In the genomic region with DNA sequence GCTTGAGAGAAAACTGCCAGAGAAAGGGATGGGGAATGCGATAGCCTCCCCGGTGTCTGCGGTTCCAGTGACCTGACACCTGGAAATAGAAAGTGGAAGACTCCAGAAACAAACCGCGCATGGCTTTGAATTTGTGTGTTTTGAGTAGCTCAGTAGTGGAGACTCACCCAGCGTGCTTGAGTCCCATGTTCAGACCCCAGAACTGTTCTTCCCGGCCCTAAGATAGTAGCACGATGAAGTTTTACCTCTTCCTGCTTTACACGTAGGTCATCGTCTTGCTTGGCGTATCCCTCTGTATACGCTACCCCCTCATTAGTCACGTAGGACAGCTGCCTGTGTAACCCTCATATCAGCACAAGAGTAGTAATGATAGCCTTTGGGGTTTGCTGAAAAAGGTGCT, we compare ENCODE assay signal across 8 mouse cellular contexts. TPM values are rescaled to one million over a fixed set of nuclear protein-coding genes. Genes with fewer than 3 reads are reported as not detected.
DNase-seq lines count a peak whose midpoint lies in the region; ATAC-seq and TF ChIP-seq lines count a peak whose summit lies in the region.

No protein-coding gene starts in this region.

- WGBS in heart, embryonic 11.5 days (ENCODE audit: insufficient replicate concordance) = 5% methylated on average over 13 of the region's 13 CpGs
- WGBS in forebrain, embryonic 14.5 days = 11% methylated on average over 13 of the region's 13 CpGs
- 1% methylated on average over 13 of the region's 13 CpGs for WGBS in liver, embryonic 14.5 days (ENCODE audit: insufficient replicate concordance)

- peaks cover 25% of the 10 kb centered on the region for H3K4me1 ChIP-seq in heart, embryonic 11.5 days (ENCODE audit: control insufficient read depth, insufficient read depth, low read length)
- H3K4me1 ChIP-seq in E14TG2a.4 (replicated peaks; ENCODE audit: low read depth, low read length) = peaks cover 43% of the 10 kb centered on the region
- peaks cover 14% of the 10 kb centered on the region for H3K4me1 ChIP-seq in forebrain, embryonic 14.5 days (ENCODE audit: control insufficient read depth, insufficient read depth, low read length)
- peaks cover 4 to 15% of the 10 kb centered on the region in 2 experiments for H3K4me1 ChIP-seq in liver, embryonic 14.5 days (replicated peaks; ENCODE audit: control insufficient read depth in 2 of 2, insufficient read depth in 2 of 2, low read length in 1 of 2)

- H3K4me3 ChIP-seq in heart, embryonic 11.5 days (ENCODE audit: low read depth, low read length) = peak overlapping the region; percentile 90
- peak overlapping the region; percentile 93 for H3K4me3 ChIP-seq in E14TG2a.4 (replicated peaks; ENCODE audit: low read length)
- peak overlapping the region; percentile 86 for H3K4me3 ChIP-seq in forebrain, embryonic 14.5 days (ENCODE audit: low read depth, low read length)
- peak overlapping the region; percentile 79 to 97 for H3K4me3 ChIP-seq in liver, embryonic 14.5 days (ENCODE audit: insufficient read depth in 1 of 2, low read depth in 2 of 2, low read length in 2 of 2)

- 0 out of 2 replicates have a peak, but pooled peaks have one; percentile 19 for ATAC-seq in heart, embryonic 11.5 days (replicated peaks; ENCODE audit: insufficient number of reproducible peaks, low FRiP score, low TSS enrichment)
- peak; percentile 21; the same call in 1 of the 2 replicates for ATAC-seq in forebrain, embryonic 14.5 days
- ATAC-seq in liver, embryonic 14.5 days (ENCODE audit: insufficient read depth) = peak; percentile 50

- TF ChIP-seq EP300 in liver, embryonic 14.5 days (IDR thresholded peaks at IDR 0.05; ENCODE audit: low read depth) = no peak

- DNase-seq in heart, adult 8-10 months (ENCODE audit: low spot score) = no peak
- no peak for DNase-seq in forebrain, embryonic 14.5 days (ENCODE audit: low spot score)
- peak; percentile 4 to 31 (median 17) for DNase-seq in liver, embryonic 14.5 days (ENCODE audit: low read depth in 3 of 3, low spot score in 3 of 3)
- DNase-seq in left cerebral cortex, adult 9 months (ENCODE audit: low spot score in 2 of 2) = no peak
- DNase-seq in cerebellum, postnatal 10 days = no peak
- DNase-seq in adrenal gland, adult 8-10 months = no peak

- TF ChIP-seq CTCF in E14TG2a.4 (conservative IDR thresholded peaks at IDR 0.05; ENCODE audit: low read length) = no peak
- TF ChIP-seq CTCF in liver, embryonic 14.5 days (IDR thresholded peaks at IDR 0.05; ENCODE audit: low read depth) = no peak

- H3K36me3 ChIP-seq in heart, embryonic 11.5 days (ENCODE audit: control insufficient read depth, insufficient read depth, low read length) = no peaks in the 10 kb centered on the region
- peaks cover 29% of the 10 kb centered on the region for H3K36me3 ChIP-seq in E14TG2a.4 (ENCODE audit: insufficient read depth, low read length)
- peaks cover 6% of the 10 kb centered on the region; the same call in 1 of the 2 replicates for H3K36me3 ChIP-seq in forebrain, embryonic 14.5 days (ENCODE audit: control insufficient read depth, insufficient read depth, low read length)
- H3K36me3 ChIP-seq in liver, embryonic 14.5 days (replicated peaks; ENCODE audit: control insufficient read depth, insufficient read depth, low read depth) = no peaks in the 10 kb centered on the region

- peak overlapping the region; percentile 94 for H3K9ac ChIP-seq in heart, embryonic 11.5 days (ENCODE audit: low read depth, low read length)
- peak overlapping the region; percentile 94 for H3K9ac ChIP-seq in forebrain, embryonic 14.5 days (ENCODE audit: low read length)
- peak overlapping the region; percentile 95 for H3K9ac ChIP-seq in liver, embryonic 14.5 days (replicated peaks)

- H3K4me2 ChIP-seq in heart, embryonic 11.5 days = peak overlapping the region; percentile 91
- H3K4me2 ChIP-seq in forebrain, embryonic 14.5 days (ENCODE audit: low read length) = peak overlapping the region; percentile 90
- H3K4me2 ChIP-seq in liver, embryonic 14.5 days (ENCODE audit: low read depth) = peak overlapping the region; percentile 91

- peak overlapping the region; percentile 81 for H3K27ac ChIP-seq in heart, embryonic 11.5 days (ENCODE audit: low read depth, low read length)
- peak overlapping the region; percentile 91 for H3K27ac ChIP-seq in forebrain, embryonic 14.5 days (ENCODE audit: low read depth, low read length)
- peak overlapping the region; percentile 96 for H3K27ac ChIP-seq in liver, embryonic 14.5 days

- no peaks in the 10 kb centered on the region for H3K9me3 ChIP-seq in heart, embryonic 11.5 days (replicated peaks; ENCODE audit: control insufficient read depth, low read length)
- peaks cover 4% of the 10 kb centered on the region; the same call in 1 of the 2 replicates for H3K9me3 ChIP-seq in E14TG2a.4 (ENCODE audit: low read length)
- H3K9me3 ChIP-seq in forebrain, embryonic 14.5 days (replicated peaks; ENCODE audit: control insufficient read depth, low read length) = no peaks in the 10 kb centered on the region
- H3K9me3 ChIP-seq in liver, embryonic 14.5 days (ENCODE audit: control insufficient read depth, low read length) = no peaks in the 10 kb centered on the region

- no peaks in the 10 kb centered on the region for H3K27me3 ChIP-seq in heart, embryonic 11.5 days (ENCODE audit: control insufficient read depth, insufficient read depth, low read length)
- no peaks in the 10 kb centered on the region for H3K27me3 ChIP-seq in E14TG2a.4 (ENCODE audit: insufficient read depth, low read length)
- no peaks in the 10 kb centered on the region for H3K27me3 ChIP-seq in forebrain, embryonic 14.5 days (replicated peaks; ENCODE audit: control insufficient read depth, insufficient read depth, low read length)
- H3K27me3 ChIP-seq in liver, embryonic 14.5 days (ENCODE audit: control insufficient read depth, insufficient read depth, low read length) = no peaks in the 10 kb centered on the region

RNA-seq across cellular contexts. Expression of a gene that starts 0.6 kb away (rescaled TPM):
- polyA plus RNA-seq in heart, embryonic 11.5 days (2014; fragmentation: Nextera tagmentation; extraction: Ambion mirVana) = 29.8 and 35.8 TPM in 2 replicates
- 10 to 100 TPM; 19.6 to 24.3 (median 22.9) TPM for total RNA-seq in heart, adult 8-10 months (2022)
- polyA plus RNA-seq in forebrain, embryonic 14.5 days (2014; fragmentation: Nextera tagmentation; extraction: Ambion mirVana) = 72.7 and 78.5 TPM in 2 replicates
- 13.4 and 14.6 TPM in 2 replicates for polyA plus RNA-seq in liver, embryonic 14.5 days (2012; rRNA removed)
- polyA plus RNA-seq in liver, embryonic 14.5 days (2014; fragmentation: Nextera tagmentation; extraction: Ambion mirVana) = 9.1 and 10.1 TPM in 2 replicates
- total RNA-seq in adrenal gland, adult 8-10 months (2022) = 10 to 100 TPM; 36.3 to 40.3 (median 36.5) TPM

RNA-seq across cellular contexts. Expression of a gene that starts 20.7 kb away (rescaled TPM):
- polyA plus RNA-seq in heart, embryonic 11.5 days (2014; fragmentation: Nextera tagmentation; extraction: Ambion mirVana) = not detected in 2 replicates
- total RNA-seq in heart, adult 8-10 months (2022) = not detected
- polyA plus RNA-seq in forebrain, embryonic 14.5 days (2014; fragmentation: Nextera tagmentation; extraction: Ambion mirVana) = 1.1 and 2.5 TPM in 2 replicates
- polyA plus RNA-seq in liver, embryonic 14.5 days (2012; rRNA removed) = not detected in 2 replicates
- polyA plus RNA-seq in liver, embryonic 14.5 days (2014; fragmentation: Nextera tagmentation; extraction: Ambion mirVana) = 0.22 TPM in 1 of 2 replicates, not detected in the other
- total RNA-seq in adrenal gland, adult 8-10 months (2022) = not detected

RNA-seq across cellular contexts. Expression of a gene that starts 50.3 kb away (rescaled TPM):
- polyA plus RNA-seq in heart, embryonic 11.5 days (2014; fragmentation: Nextera tagmentation; extraction: Ambion mirVana) = 4.7 and 6.2 TPM in 2 replicates
- 1 to 10 TPM; 3.2 to 4.9 (median 3.7) TPM for total RNA-seq in heart, adult 8-10 months (2022)
- 30.1 and 31.0 TPM in 2 replicates for polyA plus RNA-seq in forebrain, embryonic 14.5 days (2014; fragmentation: Nextera tagmentation; extraction: Ambion mirVana)
- polyA plus RNA-seq in liver, embryonic 14.5 days (2012; rRNA removed) = 2.3 and 2.4 TPM in 2 replicates
- 0.90 and 1.2 TPM in 2 replicates for polyA plus RNA-seq in liver, embryonic 14.5 days (2014; fragmentation: Nextera tagmentation; extraction: Ambion mirVana)
- 10 to 100 TPM; 18.3 to 32.9 (median 24.8) TPM for total RNA-seq in adrenal gland, adult 8-10 months (2022)

Comparison
In these comparisons a context has a peak if more than half of its experiments do, and no peak if none do; other contexts are left out.
1. DNase-seq: peak in liver, embryonic 14.5 days (3 of 3); none in heart, adult 8-10 months (single experiment), forebrain, embryonic 14.5 days (single experiment), left cerebral cortex, adult 9 months (0 of 2), cerebellum, postnatal 10 days (0 of 2) and adrenal gland, adult 8-10 months (single experiment).
2. Peak in every context shown above with its lines, with median percentiles within 50 percentile points of each other: ATAC-seq, H3K27ac ChIP-seq, H3K4me2 ChIP-seq, H3K4me3 ChIP-seq and H3K9ac ChIP-seq.